Mouse (Mus musculus) granulocyte monocyte progenitor cell, adult 5-6 weeks (primary cell): Measurements from ENCODE around the gene Gm21885. TPM values are rescaled to one million over a fixed set of nuclear protein-coding genes. Genes with fewer than 3 reads are reported as not detected.

ENCODE experiments used
- ATAC-seq: replicated peaks from 2 replicates; pipeline ENCODE4 v1.8.0; 2016; ENCODE audit warnings: mild to moderate bottlenecking, moderate TSS enrichment, inconsistent platforms; ENCODE audit not compliant: poor library complexity, severe bottlenecking
- total RNA-seq, 2 experiments: library from RNA; stranded (forward) in 1 of 2; stranded (reverse) in 1 of 2; fragments of 200-712, 200-1000 nt in 1 of 2; fragments of >200 nt in 1 of 2; fragmentation: Nextera tagmentation in 1 of 2; gene quantifications; 2 replicates each; pipeline ENCODE4 v1.2.3; 2014 to 2017

Gene Gm21885
- total RNA-seq, 2 experiments from 2014 or later: not detected

- peak; percentile 54 for ATAC-seq
Observed at GRCm38 (mm10) chr11:94266155-94266554, 15.5 kb upstream of the Gm21885 start.

- ATAC-seq: no peak
Observed at GRCm38 (mm10) chr11:94268761-94269160, 12.9 kb upstream of the Gm21885 start.

GRCm38 (mm10) chr11:94269906-94270305, 11.8 kb upstream of the Gm21885 start:
- ATAC-seq: no peak

GRCm38 (mm10) chr11:94271015-94271414, 10.7 kb upstream of the Gm21885 start:
- no peak; the same call in 1 of the 2 replicates for ATAC-seq

GRCm38 (mm10) chr11:94272960-94273927, 8.4 kb upstream of the Gm21885 start:
- no peak for ATAC-seq

GRCm38 (mm10) chr11:94274206-94274867, 7.3 kb upstream of the Gm21885 start:
- ATAC-seq: no peak

GRCm38 (mm10) chr11:94275226-94275625, 6.4 kb upstream of the Gm21885 start:
- no peak for ATAC-seq

- ATAC-seq: no peak
Observed at GRCm38 (mm10) chr11:94275686-94276085, 6.0 kb upstream of the Gm21885 start.

- peak; percentile 87 for ATAC-seq
Observed at GRCm38 (mm10) chr11:94276869-94277337, 4.8 kb upstream of the Gm21885 start.

- no peak for ATAC-seq
Observed at GRCm38 (mm10) chr11:94282291-94282690, 618 bp downstream of the Gm21885 start.

GRCm38 (mm10) chr11:94283536-94284099, 1.9 kb downstream of the Gm21885 start:
- no peak for ATAC-seq

- peak; percentile 10; the same call in 1 of the 2 replicates for ATAC-seq
Observed at GRCm38 (mm10) chr11:94285886-94286574, 4.4 kb downstream of the Gm21885 start.

- ATAC-seq: no peak
Observed at GRCm38 (mm10) chr11:94287105-94287504, 5.4 kb downstream of the Gm21885 start.

GRCm38 (mm10) chr11:94290062-94290740, 8.5 kb downstream of the Gm21885 start:
- ATAC-seq: no peak

GRCm38 (mm10) chr11:94294996-94295845, 13.5 kb downstream of the Gm21885 start:
- ATAC-seq: no peak

- ATAC-seq: no peak
Observed at GRCm38 (mm10) chr11:94312733-94313132, 31.1 kb downstream of the Gm21885 start.

- no peak for ATAC-seq
Observed at GRCm38 (mm10) chr11:94314098-94314652, 32.5 kb downstream of the Gm21885 start.

GRCm38 (mm10) chr11:94315308-94315707, 33.6 kb downstream of the Gm21885 start:
- ATAC-seq: no peak
